Mouse (Mus musculus): ENCODE results near the gene Mutyh.
A peak's percentile ranks its signal among the peaks of the same experiment; 100 is the strongest.
"Not testable (repeated sequence)": the region's sequence is repeated elsewhere in the genome, so short reads cannot be mapped to it uniquely, and the experiment has no call there.

Gene Mutyh

DNA sequence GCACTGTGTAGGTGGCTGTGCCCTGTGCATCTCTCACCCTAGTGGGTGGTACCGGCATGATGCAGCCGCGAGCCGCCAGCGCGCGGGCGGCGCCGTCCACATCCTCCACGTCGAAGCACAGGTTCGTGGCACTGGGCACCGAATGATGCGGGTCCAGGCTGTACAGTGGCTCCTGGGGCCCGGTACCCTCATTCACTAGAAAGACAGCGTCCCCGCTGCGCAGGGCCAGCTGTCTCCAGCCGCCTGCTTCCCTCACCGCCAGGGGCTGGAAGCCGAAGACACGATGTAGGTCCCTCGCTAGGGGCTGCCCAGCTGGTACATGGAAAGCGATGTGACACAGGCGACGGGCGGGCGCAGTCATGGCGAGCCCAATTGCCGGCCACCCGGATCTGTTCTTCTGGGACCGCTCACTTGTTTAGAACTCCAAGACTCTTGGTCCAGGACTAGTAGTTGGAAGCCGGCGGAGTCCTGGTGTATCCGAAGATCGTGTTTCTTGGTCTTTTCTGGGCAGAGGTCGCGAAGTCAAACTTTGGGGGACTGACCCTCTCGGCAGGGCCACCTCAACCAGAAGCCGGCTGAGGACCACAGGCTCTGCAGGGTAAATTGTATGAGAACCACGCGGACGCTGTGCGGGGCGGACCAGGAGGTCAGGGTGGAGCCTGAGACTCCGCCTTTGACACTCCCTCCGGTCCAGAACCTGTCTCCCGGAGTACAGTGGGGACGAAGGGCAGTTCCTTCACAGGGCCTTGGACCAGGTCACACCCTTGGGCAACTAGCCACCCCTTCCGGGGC lies 13.6 kb downstream of the Mutyh start:
- DNase-seq (ENCODE audit: low read depth), result peak; percentile 54

- DNase-seq (ENCODE audit: low read depth), result no peak
These were observed 14.1 kb downstream of the Mutyh start, which contains the start of gene Hpdl for GRCm38 (mm10) chr4:116821694-116822016. Gene Hpdl, minus strand, starts transcription at chr4:116821707.

- peak; percentile 64 for DNase-seq (ENCODE audit: low read depth)
These were observed 17.1 kb downstream of the Mutyh start for GRCm38 (mm10) chr4:116824541-116825004.

GRCm38 (mm10) chr4:116827819-116828218 lies 20.3 kb downstream of the Mutyh start:
- DNase-seq (ENCODE audit: low read depth), result peak; percentile 70

DNA sequence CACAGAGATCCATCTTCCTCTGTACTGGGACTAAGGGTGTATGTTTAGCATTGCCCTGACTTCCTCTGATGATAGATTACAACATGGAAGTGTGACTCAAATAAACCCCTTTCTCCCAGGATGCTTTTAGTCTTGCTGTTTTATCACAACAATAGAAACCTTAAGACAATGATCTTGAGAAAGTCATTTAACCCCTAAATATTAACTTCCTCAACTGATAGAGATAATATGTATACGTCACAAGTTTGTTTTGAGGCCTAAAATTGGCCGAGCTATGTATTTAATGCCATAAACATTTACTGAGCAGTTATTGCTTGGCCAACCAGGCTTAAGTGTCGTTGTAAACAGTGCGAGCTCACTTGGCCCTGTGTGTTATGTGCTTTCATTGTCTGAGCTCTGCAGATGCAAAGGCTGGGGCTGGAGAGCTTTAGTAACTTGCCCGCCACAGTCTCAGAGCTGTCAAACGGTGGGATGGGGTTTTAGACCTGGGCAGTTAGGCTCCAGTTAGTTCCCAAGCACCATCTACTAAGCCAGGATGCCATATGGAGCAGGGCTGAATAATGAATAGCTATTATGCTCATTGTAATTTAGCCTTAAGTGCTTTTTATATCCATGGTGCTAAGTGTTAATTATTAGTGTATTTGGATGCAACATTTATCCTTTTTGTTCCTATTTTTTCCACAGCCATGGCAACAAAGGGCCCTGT lies 22.0 kb downstream of the Mutyh start:
- no peak for DNase-seq (ENCODE audit: low read depth)

DNA sequence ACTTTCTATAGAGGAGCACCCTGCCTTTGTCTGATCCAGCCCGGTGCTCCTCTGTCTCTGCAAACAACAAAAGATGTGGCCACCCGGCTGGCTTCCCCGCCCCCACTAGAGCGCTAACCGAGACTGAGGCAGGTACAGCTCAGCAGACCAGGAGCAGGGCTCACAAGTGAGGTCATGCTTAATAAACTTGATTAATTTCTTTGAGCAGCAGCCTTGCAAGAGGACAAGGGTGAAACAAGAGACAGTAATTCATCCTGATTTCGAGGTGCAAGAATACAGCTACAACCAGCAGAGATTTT lies 22.5 kb downstream of the Mutyh start:
- DNase-seq (ENCODE audit: low read depth), result no peak

GRCm38 (mm10) chr4:116838999-116839398 lies 31.5 kb downstream of the Mutyh start:
- DNase-seq (ENCODE audit: low read depth), result no peak

DNA sequence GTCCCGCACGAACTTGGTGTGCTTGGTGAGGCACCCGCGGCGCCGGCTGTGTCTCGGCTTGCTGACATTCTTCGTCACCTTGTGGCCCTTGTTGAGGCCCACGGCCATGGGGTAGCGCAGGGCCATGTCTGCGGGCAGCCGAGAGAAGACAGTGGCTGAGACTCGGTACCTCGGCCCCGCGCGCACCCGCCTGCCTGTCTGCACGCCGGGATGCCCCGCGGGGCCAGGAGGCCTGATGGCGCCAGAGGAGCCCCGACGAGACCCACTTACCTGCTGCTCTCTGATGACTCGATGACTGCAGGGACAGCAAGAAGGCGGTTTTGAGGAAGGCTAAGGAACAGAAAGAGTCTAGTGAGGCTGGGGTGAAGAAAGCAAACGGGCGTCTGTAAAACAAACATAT lies 32.6 kb downstream of the Mutyh start:
- not testable (repeated sequence) for DNase-seq (ENCODE audit: low read depth)

- DNase-seq (ENCODE audit: low read depth), result no peak
These were observed 33.3 kb downstream of the Mutyh start for GRCm38 (mm10) chr4:116840841-116841240.

- DNase-seq (ENCODE audit: low read depth), result no peak
These were observed 36.8 kb downstream of the Mutyh start for GRCm38 (mm10) chr4:116844324-116844723.

DNA sequence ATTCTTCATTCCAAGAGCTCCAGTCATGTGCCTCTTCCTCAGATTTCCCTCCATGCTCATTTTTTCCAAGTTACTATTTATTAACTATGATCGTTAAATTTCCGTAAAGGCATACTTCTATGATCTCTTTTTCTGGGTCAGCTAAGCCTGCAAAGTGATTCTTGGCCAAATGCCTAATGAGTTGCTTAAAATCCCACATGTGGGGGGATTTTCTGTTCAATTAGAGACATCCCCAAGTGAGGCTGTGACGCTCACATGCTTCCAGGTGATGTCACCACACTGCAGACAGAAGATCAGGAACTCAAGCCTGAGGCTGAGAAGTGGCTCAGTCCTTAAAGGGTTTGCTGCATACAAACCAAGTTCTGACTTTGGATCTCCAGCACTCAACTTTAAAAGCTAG lies 42.4 kb downstream of the Mutyh start:
- no peak for DNase-seq (ENCODE audit: low read depth)

GRCm38 (mm10) chr4:116854286-116854685 lies 46.8 kb downstream of the Mutyh start:
- DNase-seq (ENCODE audit: low read depth), result no peak

- no peak for DNase-seq (ENCODE audit: low read depth)
These were observed 49.7 kb downstream of the Mutyh start for GRCm38 (mm10) chr4:116857203-116857602.

DNA sequence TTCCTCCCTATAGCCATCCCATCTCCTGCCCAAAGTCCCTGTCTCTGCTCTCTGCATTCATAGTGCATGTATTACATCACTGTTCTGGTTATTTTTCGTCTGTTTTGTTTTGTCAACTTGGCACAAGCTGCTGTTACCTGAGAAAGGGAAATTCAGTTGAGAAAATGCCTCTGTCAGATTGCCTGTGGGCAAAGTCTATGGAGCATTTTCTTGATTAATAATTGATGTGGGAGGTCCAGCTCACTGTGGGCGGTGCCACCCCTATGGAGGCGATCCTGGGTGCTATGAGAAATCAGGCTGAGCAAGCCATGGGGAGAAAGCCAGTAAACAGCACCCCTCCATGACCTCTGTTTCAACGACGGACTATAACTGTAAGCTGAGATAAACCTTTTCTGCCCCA lies 52.2 kb downstream of the Mutyh start:
- DNase-seq (ENCODE audit: low read depth), result no peak

DNA sequence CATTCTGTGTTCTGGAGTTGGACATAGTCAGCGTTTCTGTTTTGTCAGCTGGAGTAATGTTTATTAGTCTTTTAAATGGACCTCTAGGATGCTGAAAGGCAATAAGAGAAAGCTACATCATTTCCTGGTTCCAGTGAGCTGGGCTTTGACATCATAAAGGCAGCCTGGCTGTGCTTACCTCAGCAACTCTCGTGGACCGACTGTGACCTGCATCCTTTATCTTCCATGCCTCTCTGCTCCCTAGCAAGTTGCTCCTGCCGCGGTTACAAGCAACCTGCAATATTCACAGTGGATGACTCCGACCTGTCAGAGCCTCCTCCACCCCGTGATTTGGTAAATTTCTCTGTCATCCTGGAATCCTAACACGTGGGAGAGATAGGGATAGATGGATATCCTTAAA lies 54.5 kb downstream of the Mutyh start:
- no peak for DNase-seq (ENCODE audit: low read depth)

Measured in c-Kit-positive CD71-positive TER-119-negative erythroid progenitor cells, embryonic 14.5 days (primary cell).